Mouse (Mus musculus) induced T-regulatory cell, adult 2 months (primary cell): ENCODE data around the gene Olfr1289.

Experiments used
- DNase-seq: peaks from one replicate; pipeline ENCODE4 v3.0.0-alpha.2; 2012; ENCODE audit warnings: low read depth

The Olfr1289 gene

GRCm38 (mm10) chr2:111480519-111480918, at the start of gene Olfr1289:
Gene Olfr1289, plus strand, starts transcription at chr2:111480819.
- no peak for DNase-seq

GRCm38 (mm10) chr2:111448842-111449241, 31.8 kb upstream of the Olfr1289 start, which contains the start of gene Olfr1287:
Gene Olfr1287, plus strand, starts transcription at chr2:111449142.
- DNase-seq: no peak

DNA sequence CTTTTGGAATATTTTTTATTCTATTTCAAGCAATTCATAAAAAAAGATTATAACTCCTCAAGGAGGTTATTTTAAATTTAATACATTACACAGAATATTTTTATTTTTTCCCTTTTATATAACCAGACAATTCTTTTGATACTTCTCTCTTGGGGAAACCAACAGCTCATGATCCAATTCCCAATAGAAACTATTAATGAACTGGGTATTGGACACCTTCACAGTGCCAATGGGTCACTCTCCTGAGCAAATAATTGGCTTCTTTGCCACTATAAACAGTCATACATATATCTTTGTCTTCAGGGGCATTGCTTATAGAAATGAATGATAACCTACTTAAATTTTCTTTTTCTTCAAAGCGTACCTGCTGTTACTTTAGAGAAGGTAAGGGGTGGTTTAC, 6.8 kb upstream of the Olfr1289 start, which contains the start of gene Olfr1288:
TSS of gene Olfr1288 (plus strand) at position 301 of the 400 bp plus-strand sequence.
- DNase-seq: no peak

DNA sequence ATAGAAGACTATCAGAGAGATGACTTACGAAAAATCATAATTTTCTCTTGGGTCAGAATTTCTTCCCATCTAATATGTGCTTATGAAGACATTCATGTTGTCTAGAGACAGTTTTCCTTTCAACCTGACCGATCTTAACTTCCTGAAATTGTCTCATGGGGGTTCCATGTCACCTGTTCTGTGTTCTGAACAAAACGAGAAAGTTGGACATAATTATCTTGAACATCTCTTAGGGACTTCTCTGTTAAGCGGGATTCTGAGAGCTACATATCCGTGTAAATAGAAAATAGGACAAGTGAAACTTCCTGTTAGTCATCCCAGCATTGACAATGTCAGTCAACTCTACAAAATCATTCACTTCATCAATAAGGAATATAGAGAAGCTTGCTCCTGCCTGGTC, 13.1 kb downstream of the Olfr1289 start, which contains the start of gene Olfr1290:
TSS of gene Olfr1290 (minus strand) at position 101 of the 400 bp plus-strand sequence.
- DNase-seq: no peak

- no peak for DNase-seq
These were observed 16.3 kb downstream of the Olfr1289 start, which contains the start of gene Olfr1291-ps1 for GRCm38 (mm10) chr2:111496880-111497279. Gene Olfr1291-ps1, plus strand, starts transcription at chr2:111497180.

- no peak for DNase-seq
These were observed 36.8 kb downstream of the Olfr1289 start for GRCm38 (mm10) chr2:111517451-111517850.

DNA sequence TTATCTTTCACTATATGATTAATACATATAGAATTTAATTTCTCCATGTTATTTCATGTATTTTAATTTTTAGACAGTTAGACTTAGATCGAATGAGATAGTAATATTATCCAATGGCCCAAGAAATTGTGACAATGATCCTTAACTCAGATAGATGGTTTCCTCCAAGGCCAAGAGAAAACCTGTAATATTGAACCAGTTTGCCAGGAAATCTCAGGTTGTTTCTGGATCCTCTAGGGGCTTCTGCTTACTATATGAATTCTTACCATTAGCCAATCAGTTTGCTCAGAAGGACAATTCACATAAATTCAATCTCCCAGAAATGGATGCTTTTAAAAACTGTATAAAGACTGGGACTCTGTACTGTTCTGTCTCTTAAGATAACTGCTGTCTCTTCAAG, 44.3 kb downstream of the Olfr1289 start, which contains the start of gene Olfr1293-ps:
TSS of gene Olfr1293-ps (plus strand) at position 301 of the 400 bp plus-strand sequence.
- no peak for DNase-seq
